Comparison of ENCODE assay signal across 9 mouse cellular contexts in genomic region chr6:116653684-116654454, GRCm38 (mm10). TPM values are rescaled to one million over a fixed set of nuclear protein-coding genes. Genes with fewer than 3 reads are reported as not detected.
A peak's percentile ranks its signal among the peaks of the same experiment; 100 is the strongest.
DNase-seq lines count a peak whose midpoint lies in the region; ATAC-seq lines count a peak whose summit lies in the region.
"Had no signal": no experiment of that assay in that cellular context is flagged by ENCODE, and none has a peak within 500 bp of the region (broad histone marks: within the 10 kb centered on the region; RNA-seq: fewer than 3 reads in every experiment).

No protein-coding gene starts in this region.

- H3K4me2 ChIP-seq in liver, embryonic 16.5 days (ENCODE audit: low read depth, low read length), result no peak overlapping the region
- H3K4me2 ChIP-seq in neural tube, embryonic 13.5 days, result no peak overlapping the region
- H3K4me2 ChIP-seq: embryonic facial prominence, embryonic 12.5 days had no signal

- 37% methylated on average over 9 of the region's 9 CpGs for WGBS in liver, embryonic 16.5 days (ENCODE audit: insufficient replicate concordance)
- 60% methylated on average over 9 of the region's 9 CpGs for WGBS in neural tube, embryonic 13.5 days

- no peak overlapping the region for H3K27ac ChIP-seq in liver, embryonic 16.5 days (ENCODE audit: low read length)
- no peak overlapping the region for H3K27ac ChIP-seq in neural tube, embryonic 13.5 days (replicated peaks)
- H3K27ac ChIP-seq: embryonic facial prominence, embryonic 12.5 days had no signal

- ATAC-seq in granulocyte monocyte progenitor cell, adult 5-6 weeks (replicated peaks; ENCODE audit: poor library complexity, severe bottlenecking), result peak; percentile 68
- peak; percentile 14; the same call in 1 of the 2 replicates for ATAC-seq in liver, embryonic 16.5 days (ENCODE audit: low read depth)
- peak; percentile 83 for ATAC-seq in neural tube, embryonic 13.5 days (ENCODE audit: low read depth)

- H3K36me3 ChIP-seq in liver, embryonic 16.5 days (ENCODE audit: control insufficient read depth, insufficient read depth), result no peaks in the 10 kb centered on the region
- H3K36me3 ChIP-seq in neural tube, embryonic 13.5 days, result no peaks in the 10 kb centered on the region
- H3K36me3 ChIP-seq: embryonic facial prominence, embryonic 12.5 days had no signal

- no peak overlapping the region for H3K4me3 ChIP-seq in liver, embryonic 16.5 days (ENCODE audit: low read depth, low read length)
- H3K4me3 ChIP-seq in neural tube, embryonic 13.5 days, result no peak overlapping the region
- H3K4me3 ChIP-seq: embryonic facial prominence, embryonic 12.5 days had no signal

- peak; percentile 49 for DNase-seq in urinary bladder, postnatal 25 days (ENCODE audit: low spot score)
- DNase-seq in urinary bladder, adult 2 months (ENCODE audit: low spot score), result no peak
- peak; percentile 81 to 85 for DNase-seq in cerebellum, postnatal 14 days
- peak; percentile 79 for DNase-seq in kidney, postnatal 10 days
- no peak for DNase-seq in ovary, adult 18-20 months (ENCODE audit: low spot score)

- peaks cover 3% of the 10 kb centered on the region; the same call in 1 of the 2 replicates for H3K4me1 ChIP-seq in liver, embryonic 16.5 days (ENCODE audit: control insufficient read depth, low read depth, low read length)
- H3K4me1 ChIP-seq in neural tube, embryonic 13.5 days (replicated peaks), result peaks cover 10% of the 10 kb centered on the region

- H3K9ac ChIP-seq in liver, embryonic 16.5 days (ENCODE audit: low read depth, low read length), result no peak overlapping the region
- no peak overlapping the region for H3K9ac ChIP-seq in neural tube, embryonic 13.5 days
- H3K9ac ChIP-seq: embryonic facial prominence, embryonic 12.5 days had no signal

- no peaks in the 10 kb centered on the region for H3K9me3 ChIP-seq in liver, embryonic 16.5 days (replicated peaks; ENCODE audit: control insufficient read depth, low read length)
- no peaks in the 10 kb centered on the region for H3K9me3 ChIP-seq in neural tube, embryonic 13.5 days
- H3K9me3 ChIP-seq: embryonic facial prominence, embryonic 12.5 days had no signal

- no peaks in the 10 kb centered on the region for H3K27me3 ChIP-seq in liver, embryonic 16.5 days (ENCODE audit: control insufficient read depth, insufficient read depth, low read depth, low read length)
- H3K27me3 ChIP-seq in neural tube, embryonic 13.5 days, result no peaks in the 10 kb centered on the region
- H3K27me3 ChIP-seq: embryonic facial prominence, embryonic 12.5 days had no signal

RNA-seq across cellular contexts. Expression of gene Depp1, which starts 3.5 kb away (rescaled TPM):
- 98.4 and 125 TPM in 2 replicates for polyA plus RNA-seq in urinary bladder, adult 2 months (2012; rRNA removed)
- not detected in 2 replicates for total RNA-seq in granulocyte monocyte progenitor cell, adult 5-6 weeks (2014; fragmentation: Nextera tagmentation)
- total RNA-seq in granulocyte monocyte progenitor cell, adult 5-6 weeks (2017), result not detected in 2 replicates
- 22.1 and 37.9 TPM in 2 replicates for polyA plus RNA-seq in liver, embryonic 16.5 days (2015; fragmentation: Nextera tagmentation; extraction: Ambion mirVana)
- 11.0 and 14.5 TPM in 2 replicates for polyA plus RNA-seq in neural tube, embryonic 13.5 days (2015; fragmentation: Nextera tagmentation; extraction: Ambion mirVana)

RNA-seq across cellular contexts. Expression of gene Rassf4, which starts 19.9 kb away (rescaled TPM):
- polyA plus RNA-seq in urinary bladder, adult 2 months (2012; rRNA removed), result 9.0 and 11.9 TPM in 2 replicates
- 78.9 and 79.9 TPM in 2 replicates for total RNA-seq in granulocyte monocyte progenitor cell, adult 5-6 weeks (2014; fragmentation: Nextera tagmentation)
- 41.0 and 46.8 TPM in 2 replicates for total RNA-seq in granulocyte monocyte progenitor cell, adult 5-6 weeks (2017)
- polyA plus RNA-seq in liver, embryonic 16.5 days (2015; fragmentation: Nextera tagmentation; extraction: Ambion mirVana), result 6.7 and 7.9 TPM in 2 replicates
- polyA plus RNA-seq in neural tube, embryonic 13.5 days (2015; fragmentation: Nextera tagmentation; extraction: Ambion mirVana), result 24.0 and 25.3 TPM in 2 replicates

RNA-seq across cellular contexts. Expression of gene Zfp422, which starts 25.1 kb away (rescaled TPM):
- polyA plus RNA-seq in urinary bladder, adult 2 months (2012; rRNA removed), result 35.7 and 43.6 TPM in 2 replicates
- 110 and 113 TPM in 2 replicates for total RNA-seq in granulocyte monocyte progenitor cell, adult 5-6 weeks (2014; fragmentation: Nextera tagmentation)
- total RNA-seq in granulocyte monocyte progenitor cell, adult 5-6 weeks (2017), result 68.6 and 72.0 TPM in 2 replicates
- polyA plus RNA-seq in liver, embryonic 16.5 days (2015; fragmentation: Nextera tagmentation; extraction: Ambion mirVana), result 21.9 and 23.2 TPM in 2 replicates
- 160 and 182 TPM in 2 replicates for polyA plus RNA-seq in neural tube, embryonic 13.5 days (2015; fragmentation: Nextera tagmentation; extraction: Ambion mirVana)

Comparison
In these comparisons a context has a peak if more than half of its experiments do, and no peak if none do; other contexts are left out.
1. DNase-seq: peak in urinary bladder, postnatal 25 days (single experiment), cerebellum, postnatal 14 days (2 of 2) and kidney, postnatal 10 days (single experiment); none in urinary bladder, adult 2 months (single experiment) and ovary, adult 18-20 months (single experiment).
2. ATAC-seq: peak in every context shown above with its lines; median percentile 83 in neural tube, embryonic 13.5 days; 68 in granulocyte monocyte progenitor cell, adult 5-6 weeks; 14 in liver, embryonic 16.5 days.